Mouse (Mus musculus): ENCODE measurements around the gene Mical2.

The Mical2 gene

DNA sequence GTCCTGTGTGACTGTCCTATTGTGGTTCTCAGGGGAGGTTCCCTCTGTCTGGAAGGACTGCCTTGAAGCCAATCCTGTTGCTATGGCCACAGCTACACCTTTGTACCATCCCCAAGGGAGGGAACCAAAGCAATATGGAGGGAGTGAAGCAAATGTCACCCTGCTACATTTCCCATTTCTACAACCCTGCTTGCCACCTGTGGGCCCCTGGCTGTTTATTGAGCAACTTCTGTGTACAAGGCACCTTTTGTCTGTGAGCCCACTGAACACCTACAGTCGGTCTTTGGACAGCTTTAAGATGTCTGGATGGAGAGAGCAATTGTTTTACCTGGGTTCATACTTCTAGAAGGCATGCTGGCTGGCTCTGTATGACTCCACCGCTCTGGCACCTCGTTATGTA lies 46.0 kb downstream of the Mical2 start:
- no peaks in the 10 kb centered on the region for H3K36me3 ChIP-seq (ENCODE audit: control insufficient read depth, insufficient read depth, low read length, poor library complexity, severe bottlenecking)
- DNase-seq (ENCODE audit: low read depth, low spot score) = no peak
- no peaks in the 10 kb centered on the region for H3K27me3 ChIP-seq (ENCODE audit: control insufficient read depth, insufficient read depth, low read length, poor library complexity, severe bottlenecking)

DNA sequence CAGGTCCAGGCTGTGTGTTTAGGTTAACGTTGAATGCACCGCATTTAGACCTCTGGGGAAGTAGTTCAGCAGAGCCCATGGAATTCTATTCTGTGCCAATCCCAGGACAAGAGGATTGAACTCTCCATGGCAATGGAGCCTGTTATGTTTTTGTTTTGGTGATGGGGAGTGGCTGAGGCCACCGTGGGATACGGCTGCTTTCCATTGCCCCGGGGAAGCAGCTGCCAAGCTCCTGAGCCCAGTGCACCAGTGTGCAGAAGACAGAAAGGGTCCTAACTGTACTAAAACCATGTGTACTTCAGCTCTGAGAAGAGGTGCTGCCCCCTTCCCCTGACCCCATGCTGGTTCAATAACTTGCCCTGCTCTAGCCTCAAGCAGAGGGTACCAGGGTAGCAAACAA lies 47.0 kb downstream of the Mical2 start:
- no peak for DNase-seq (ENCODE audit: low read depth, low spot score)
- Histone ChIP-seq H3K36me3 (ENCODE audit: control insufficient read depth, insufficient read depth, low read length, poor library complexity, severe bottlenecking) (no peaks in the 10 kb centered on the region), H3K27me3 (ENCODE audit: control insufficient read depth, insufficient read depth, low read length, poor library complexity, severe bottlenecking) (no peaks in the 10 kb centered on the region)

DNA sequence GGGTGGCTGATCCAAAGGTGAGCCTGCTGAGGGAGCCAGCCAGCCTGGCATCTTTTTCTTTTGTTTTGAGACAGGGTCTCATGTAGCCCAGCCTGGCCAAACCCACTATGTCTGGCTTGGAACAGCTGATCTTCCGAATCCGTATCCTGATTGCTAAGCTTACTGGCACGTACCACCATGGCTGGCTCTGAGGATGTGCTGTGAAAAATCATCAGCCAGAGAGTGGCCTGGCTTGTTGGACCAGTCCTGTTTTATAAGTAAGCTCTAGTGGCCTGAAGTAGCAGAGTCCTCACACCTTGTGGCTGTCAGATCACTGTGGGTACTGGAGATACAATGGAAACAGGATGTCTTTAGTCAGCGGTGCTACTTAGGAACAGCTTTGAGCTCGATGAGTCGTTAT lies 47.8 kb downstream of the Mical2 start:
- DNase-seq (ENCODE audit: low read depth, low spot score) = no peak
- Histone ChIP-seq H3K27me3 (ENCODE audit: control insufficient read depth, insufficient read depth, low read length, poor library complexity, severe bottlenecking) (no peaks in the 10 kb centered on the region), H3K36me3 (ENCODE audit: control insufficient read depth, insufficient read depth, low read length, poor library complexity, severe bottlenecking) (no peaks in the 10 kb centered on the region)

DNA sequence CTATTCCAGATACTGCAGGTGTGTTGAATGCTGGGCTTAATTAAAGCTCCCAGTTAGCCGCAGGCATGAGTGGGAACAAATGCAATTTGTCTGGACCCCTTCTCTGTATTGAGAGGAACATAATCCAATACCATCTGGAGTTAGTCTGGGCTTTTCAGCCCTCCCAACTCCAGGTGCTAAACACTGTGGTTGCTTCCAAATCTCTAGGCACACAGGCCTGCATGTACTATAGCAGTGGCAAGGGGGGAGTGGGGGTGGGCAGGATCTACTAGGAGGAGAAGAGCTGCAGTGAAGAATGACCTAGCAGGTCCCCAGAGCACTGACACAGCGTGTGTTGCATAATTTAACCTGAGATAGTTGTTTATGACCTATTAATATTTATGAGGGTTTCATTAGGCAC lies 49.0 kb downstream of the Mical2 start:
- Histone ChIP-seq H3K27me3 (ENCODE audit: control insufficient read depth, insufficient read depth, low read length, poor library complexity, severe bottlenecking) (no peaks in the 10 kb centered on the region), H3K36me3 (ENCODE audit: control insufficient read depth, insufficient read depth, low read length, poor library complexity, severe bottlenecking) (no peaks in the 10 kb centered on the region)
- DNase-seq (ENCODE audit: low read depth, low spot score) = no peak

DNA sequence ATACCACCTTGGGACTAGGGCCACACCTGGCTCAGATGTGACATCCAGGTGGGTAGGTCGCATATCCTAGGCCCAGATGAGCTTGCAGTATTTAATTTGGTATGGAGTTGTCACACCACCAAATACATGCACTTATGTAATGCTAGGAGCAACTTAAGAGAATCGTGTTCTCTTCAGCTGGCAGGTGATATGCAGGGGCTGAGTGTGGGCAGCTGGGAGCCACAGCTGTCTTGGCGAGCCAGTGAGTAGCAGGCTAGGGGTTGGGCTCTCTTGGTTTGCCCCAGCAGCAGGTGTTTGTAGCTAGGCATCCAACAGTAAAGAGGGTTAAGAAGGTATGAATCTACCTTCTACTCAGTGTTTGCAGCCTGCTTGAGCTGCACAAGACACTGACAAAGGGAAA lies 49.4 kb downstream of the Mical2 start:
- Histone ChIP-seq H3K36me3 (ENCODE audit: control insufficient read depth, insufficient read depth, low read length, poor library complexity, severe bottlenecking) (no peaks in the 10 kb centered on the region), H3K27me3 (ENCODE audit: control insufficient read depth, insufficient read depth, low read length, poor library complexity, severe bottlenecking) (no peaks in the 10 kb centered on the region)
- DNase-seq (ENCODE audit: low read depth, low spot score) = no peak

DNA sequence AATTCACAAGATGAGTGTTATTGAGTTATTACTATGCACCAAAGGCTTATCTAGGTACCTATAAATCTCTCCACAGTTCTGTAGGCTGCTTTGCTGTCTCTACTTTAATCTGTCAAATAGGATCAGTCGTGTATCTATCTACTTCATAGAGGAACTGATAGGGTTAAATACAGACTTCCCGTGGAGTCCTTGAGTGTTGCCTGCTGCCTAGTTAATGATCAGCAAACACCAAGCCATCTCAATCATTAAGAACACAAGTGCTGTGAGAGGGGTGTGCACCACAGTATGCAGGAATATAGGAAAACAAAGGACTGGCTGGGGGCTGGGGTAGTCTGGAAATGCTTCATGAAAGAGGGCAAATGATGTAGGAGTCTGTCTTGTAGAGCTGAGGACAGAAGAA lies 50.2 kb downstream of the Mical2 start:
- no peak for DNase-seq (ENCODE audit: low read depth, low spot score)
- no peaks in the 10 kb centered on the region for H3K27me3 ChIP-seq (ENCODE audit: control insufficient read depth, insufficient read depth, low read length, poor library complexity, severe bottlenecking)
- H3K36me3 ChIP-seq (ENCODE audit: control insufficient read depth, insufficient read depth, low read length, poor library complexity, severe bottlenecking) = no peaks in the 10 kb centered on the region

DNA sequence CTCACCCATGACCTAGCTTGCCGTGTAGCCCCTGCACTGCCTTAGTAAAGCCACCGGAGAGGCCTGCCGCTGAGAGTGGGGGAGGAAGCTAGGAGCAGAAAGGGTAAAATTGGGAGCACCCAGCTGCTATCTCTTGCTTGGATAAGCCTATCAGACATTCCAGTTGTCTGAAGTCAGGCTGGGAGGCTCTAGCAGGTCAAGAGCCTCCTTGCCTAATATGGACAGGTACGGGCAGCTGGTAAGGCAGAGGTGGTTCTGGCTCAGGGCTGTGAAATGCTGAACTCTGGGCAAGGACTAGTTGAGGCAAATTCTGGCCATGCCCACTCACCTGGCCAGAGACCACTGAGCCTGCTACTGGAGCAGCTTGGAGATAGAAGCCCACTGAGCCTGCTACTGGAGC lies 51.2 kb downstream of the Mical2 start:
- no peak for DNase-seq (ENCODE audit: low read depth, low spot score)
- H3K36me3 ChIP-seq (ENCODE audit: control insufficient read depth, insufficient read depth, low read length, poor library complexity, severe bottlenecking) = no peaks in the 10 kb centered on the region
- no peaks in the 10 kb centered on the region for H3K27me3 ChIP-seq (ENCODE audit: control insufficient read depth, insufficient read depth, low read length, poor library complexity, severe bottlenecking)

DNA sequence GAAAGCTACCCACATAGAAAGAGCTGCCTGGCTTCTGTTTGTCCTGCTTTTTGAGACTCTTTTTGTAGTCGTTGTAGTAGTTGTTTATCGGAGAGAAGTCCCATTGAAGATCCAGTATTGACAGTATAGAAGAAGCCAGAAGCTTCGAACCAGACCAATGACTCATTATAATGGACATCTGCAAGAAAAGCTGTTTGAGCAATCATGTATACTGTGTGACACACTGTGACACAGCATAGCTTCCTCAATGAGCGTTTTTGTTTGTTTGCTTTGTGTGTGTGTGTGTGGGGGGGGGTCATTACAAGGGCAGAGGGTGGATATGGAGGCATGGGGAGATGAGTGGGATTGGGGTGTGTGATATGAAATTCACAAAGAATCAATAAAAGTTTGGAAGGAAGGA lies 53.0 kb downstream of the Mical2 start:
- DNase-seq (ENCODE audit: low read depth, low spot score) = no peak
- no peaks in the 10 kb centered on the region for H3K36me3 ChIP-seq (ENCODE audit: control insufficient read depth, insufficient read depth, low read length, poor library complexity, severe bottlenecking)

DNA sequence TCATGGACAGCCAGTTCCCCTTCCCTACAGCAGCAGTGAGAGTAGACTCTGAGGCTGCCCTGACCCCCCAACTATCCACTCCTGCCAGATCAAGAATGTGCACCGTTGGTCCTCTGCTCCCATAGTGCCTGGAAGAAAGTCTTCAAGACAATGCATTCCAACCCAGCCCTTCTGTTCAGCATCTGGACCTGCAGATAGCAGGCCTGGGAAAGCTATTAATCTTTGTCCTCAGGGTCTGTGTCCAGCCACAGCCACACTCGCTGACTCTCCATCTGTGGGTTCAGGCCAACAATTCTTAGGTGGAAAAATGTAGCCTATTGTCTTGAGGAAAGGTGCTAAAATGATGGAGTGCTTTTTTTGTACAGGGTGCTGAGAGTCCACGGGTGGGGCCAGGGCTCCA lies 54.8 kb downstream of the Mical2 start:
- DNase-seq (ENCODE audit: low read depth, low spot score) = no peak
- Histone ChIP-seq H3K36me3 (ENCODE audit: control insufficient read depth, insufficient read depth, low read length, poor library complexity, severe bottlenecking) (no peaks in the 10 kb centered on the region), H3K27me3 (ENCODE audit: control insufficient read depth, insufficient read depth, low read length, poor library complexity, severe bottlenecking) (no peaks in the 10 kb centered on the region)

More for the DNA sequence above, 53.0 kb downstream of the Mical2 start:
- no peaks in the 10 kb centered on the region for H3K27me3 ChIP-seq (ENCODE audit: control insufficient read depth, insufficient read depth, low read length, poor library complexity, severe bottlenecking)

DNA sequence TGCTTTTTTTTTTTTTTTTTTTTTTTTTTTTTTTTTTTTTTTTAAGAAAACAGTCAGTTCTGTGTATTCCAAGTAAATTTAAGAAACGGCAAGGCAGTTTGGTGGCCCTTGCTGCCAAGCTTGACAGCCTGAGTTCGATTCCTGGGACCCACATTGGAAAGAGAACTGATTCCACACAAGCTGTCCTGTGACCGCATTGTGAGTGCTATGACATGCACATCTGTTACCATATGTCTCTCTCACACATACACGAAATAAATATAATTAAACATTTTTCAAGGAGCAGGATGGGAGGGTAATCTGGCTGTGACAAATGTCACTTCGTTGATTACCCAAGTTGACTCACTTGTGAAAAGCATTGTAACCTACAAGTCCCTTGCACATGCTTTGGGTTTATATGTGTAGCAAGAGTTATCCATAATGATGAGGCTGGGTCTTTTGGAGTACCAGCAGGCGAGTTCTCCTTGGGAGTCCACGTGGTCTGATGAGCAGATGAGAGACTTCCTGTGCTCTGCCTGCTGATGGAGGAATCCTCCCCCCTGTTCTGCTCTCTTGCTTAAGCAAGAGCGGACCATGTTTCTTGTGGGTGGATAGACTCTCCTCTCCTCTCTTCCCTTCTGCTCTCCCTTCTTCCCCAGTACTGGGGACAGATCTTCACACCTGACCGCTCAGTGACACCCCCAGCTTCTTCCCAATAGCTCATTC lies 58.1 kb downstream of the Mical2 start:
- Histone ChIP-seq H3K27me3 (ENCODE audit: control insufficient read depth, insufficient read depth, low read length, poor library complexity, severe bottlenecking) (no peaks in the 10 kb centered on the region), H3K36me3 (ENCODE audit: control insufficient read depth, insufficient read depth, low read length, poor library complexity, severe bottlenecking) (no peaks in the 10 kb centered on the region)
- no peak for DNase-seq (ENCODE audit: low read depth, low spot score)

DNA sequence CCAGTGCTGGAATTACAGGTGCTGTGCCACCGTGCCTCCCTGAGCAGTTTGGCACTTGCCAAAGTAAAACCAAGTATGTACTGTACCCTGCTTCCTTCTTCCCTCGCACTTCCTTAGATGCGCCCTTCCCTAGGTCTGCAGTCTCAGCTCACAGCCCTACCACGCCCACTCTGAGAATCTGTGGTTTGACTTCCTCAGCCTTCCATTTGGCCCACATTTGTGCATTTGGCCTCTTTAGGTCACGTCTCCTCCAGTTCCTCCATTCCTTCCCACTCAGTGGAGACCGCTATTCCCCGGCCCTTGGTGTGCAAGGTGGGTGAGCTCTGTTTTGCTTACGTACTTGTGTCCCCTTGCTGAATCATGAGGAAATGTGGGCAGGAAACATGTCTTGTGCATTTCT lies 59.9 kb downstream of the Mical2 start:
- DNase-seq (ENCODE audit: low read depth, low spot score) = no peak
- no peaks in the 10 kb centered on the region for H3K36me3 ChIP-seq (ENCODE audit: control insufficient read depth, insufficient read depth, low read length, poor library complexity, severe bottlenecking)
- H3K27me3 ChIP-seq (ENCODE audit: control insufficient read depth, insufficient read depth, low read length, poor library complexity, severe bottlenecking) = no peaks in the 10 kb centered on the region

DNA sequence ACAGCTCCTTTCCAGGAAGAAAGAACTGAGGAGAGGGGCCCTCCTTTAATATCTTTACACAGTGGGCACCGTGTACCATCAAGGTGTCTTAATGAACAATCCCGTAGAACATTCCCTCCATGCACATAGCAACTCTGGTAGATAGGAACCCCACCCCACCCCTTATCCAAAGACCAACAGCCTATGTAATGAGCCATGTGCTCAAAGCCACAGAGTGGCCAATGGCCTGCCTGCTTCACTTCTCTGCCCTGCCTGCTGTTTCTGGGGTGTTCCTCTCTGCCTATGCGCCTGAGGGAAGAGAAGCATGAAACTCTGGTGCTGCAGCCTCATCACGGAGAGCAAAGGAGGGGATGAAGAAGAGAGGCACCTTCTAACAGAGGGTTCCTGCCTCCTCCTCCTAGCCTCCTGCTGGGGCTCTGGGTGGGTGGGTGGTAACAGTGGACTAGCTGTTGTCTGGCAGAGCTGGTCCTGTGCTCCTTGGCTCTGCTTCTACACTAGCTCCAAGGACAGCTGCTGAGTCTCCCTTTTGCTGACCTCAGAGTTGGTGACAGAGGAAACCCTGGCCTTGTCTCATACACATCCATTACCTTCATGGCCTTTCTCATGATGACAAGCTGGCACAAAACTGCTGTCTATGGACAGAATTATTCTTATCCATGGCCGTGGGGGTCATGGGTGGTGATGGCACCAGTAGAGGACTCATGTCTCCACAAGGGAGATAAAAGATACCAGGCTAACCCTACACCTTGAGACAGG lies 62.9 kb downstream of the Mical2 start:
- no peak for DNase-seq (ENCODE audit: low read depth, low spot score)
- H3K27me3 ChIP-seq (ENCODE audit: control insufficient read depth, insufficient read depth, low read length, poor library complexity, severe bottlenecking) = no peaks in the 10 kb centered on the region
- no peaks in the 10 kb centered on the region for H3K36me3 ChIP-seq (ENCODE audit: control insufficient read depth, insufficient read depth, low read length, poor library complexity, severe bottlenecking)

DNA sequence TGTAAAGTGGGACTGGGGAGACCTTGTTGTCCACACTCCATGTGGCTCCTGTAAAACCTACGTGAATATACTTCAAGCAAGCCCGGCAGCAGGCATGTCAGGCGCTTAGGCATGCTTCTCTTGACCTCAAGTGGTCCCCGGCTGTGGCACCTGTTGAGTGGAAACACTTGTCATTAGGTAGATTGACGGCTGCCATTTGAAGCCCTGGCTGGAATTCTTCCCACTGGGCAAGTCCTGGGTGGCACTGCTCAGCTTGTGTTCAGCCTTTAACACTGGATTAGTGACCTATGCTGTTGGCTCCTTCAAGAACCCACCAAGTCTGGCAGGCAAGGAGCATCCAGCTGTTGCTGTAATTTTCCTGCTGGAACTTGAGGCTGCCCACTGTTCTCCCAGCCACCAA lies 63.9 kb downstream of the Mical2 start:
- Histone ChIP-seq H3K36me3 (ENCODE audit: control insufficient read depth, insufficient read depth, low read length, poor library complexity, severe bottlenecking) (no peaks in the 10 kb centered on the region), H3K27me3 (ENCODE audit: control insufficient read depth, insufficient read depth, low read length, poor library complexity, severe bottlenecking) (no peaks in the 10 kb centered on the region)
- no peak for DNase-seq (ENCODE audit: low read depth, low spot score)

DNA sequence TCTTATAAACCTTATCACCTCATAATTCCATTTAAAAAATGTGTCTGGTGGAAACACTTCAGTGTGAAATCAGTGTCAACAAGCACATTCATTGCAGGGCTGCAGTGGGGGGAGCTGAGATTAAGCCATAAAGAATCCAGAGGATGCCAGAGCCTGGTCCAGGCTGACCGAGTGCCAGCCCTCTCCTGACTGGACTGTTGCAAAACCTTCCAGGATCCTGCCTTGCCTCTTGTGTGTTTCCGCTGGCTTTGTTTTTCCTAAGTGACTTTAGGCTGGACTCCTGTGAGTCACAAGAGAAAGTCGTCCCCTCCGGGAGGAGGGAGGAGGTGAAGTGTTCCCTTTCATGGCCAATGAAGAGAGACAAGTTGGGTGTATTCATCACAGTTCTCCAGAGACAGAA lies 64.3 kb downstream of the Mical2 start:
- DNase-seq (ENCODE audit: low read depth, low spot score) = no peak
- H3K36me3 ChIP-seq (ENCODE audit: control insufficient read depth, insufficient read depth, low read length, poor library complexity, severe bottlenecking) = no peaks in the 10 kb centered on the region
- H3K27me3 ChIP-seq (ENCODE audit: control insufficient read depth, insufficient read depth, low read length, poor library complexity, severe bottlenecking) = no peaks in the 10 kb centered on the region

DNA sequence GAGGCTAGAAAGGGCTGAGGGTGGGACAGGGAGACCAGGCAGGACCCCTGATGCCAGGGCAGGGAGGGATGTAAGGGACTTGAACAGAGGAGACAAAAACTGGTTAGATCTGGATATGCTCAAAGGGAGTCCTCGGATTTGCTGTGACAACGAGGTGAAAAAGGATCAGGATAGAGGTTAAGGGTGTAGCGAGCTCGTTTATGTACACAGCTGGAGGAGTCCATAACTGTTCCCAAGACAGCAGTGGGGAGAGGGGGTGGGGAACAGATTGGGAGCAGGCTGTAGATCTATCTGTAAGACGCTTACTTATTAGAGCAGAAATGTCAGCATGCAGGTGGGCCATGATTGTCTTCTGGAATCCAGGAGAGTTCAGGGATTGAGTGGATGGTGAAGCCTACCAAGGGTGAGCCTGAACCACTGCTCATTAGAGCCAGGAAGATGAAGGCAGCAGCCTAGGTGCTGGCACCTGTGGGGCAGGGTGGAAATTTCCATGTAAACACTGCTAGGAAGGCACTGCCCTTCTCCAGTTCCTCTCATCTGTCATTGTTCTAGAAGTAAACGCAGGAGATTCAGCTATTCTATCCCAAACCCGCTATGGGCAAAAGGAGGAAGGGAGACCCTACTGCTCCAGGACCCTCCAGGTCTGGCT lies 67.9 kb downstream of the Mical2 start:
- DNase-seq (ENCODE audit: low read depth, low spot score) = no peak
- no peaks in the 10 kb centered on the region for H3K36me3 ChIP-seq (ENCODE audit: control insufficient read depth, insufficient read depth, low read length, poor library complexity, severe bottlenecking)
- H3K27me3 ChIP-seq (ENCODE audit: control insufficient read depth, insufficient read depth, low read length, poor library complexity, severe bottlenecking) = no peaks in the 10 kb centered on the region

Measured in splenic B cell, adult 2 months (primary cell).